Mouse (Mus musculus) gastrocnemius, adult 2 months (tissue): Measurements from ENCODE around the gene Gm21093. TPM values are rescaled to one million over a fixed set of nuclear protein-coding genes. Genes with fewer than 3 reads are reported as not detected.
"Not testable (repeated sequence)": the region's sequence is repeated elsewhere in the genome, so short reads cannot be mapped to it uniquely, and the experiment has no call there.

Experiments
- DNase-seq: peaks from one replicate; pipeline ENCODE4 v3.0.0; 2022
- H3K27ac ChIP-seq: fragments of 200-600 bp; 2 replicates; pipeline ENCODE4 v1.8.1; 2022; ENCODE audit warnings: mild to moderate bottlenecking
- H3K4me3 ChIP-seq: fragments of 200-600 bp; 2 replicates; pipeline ENCODE4 v1.8.1; 2022; ENCODE audit warnings: mild to moderate bottlenecking, moderate library complexity
- intact Hi-C: fragments of 180-260 bp; cut with DNase I; formaldehyde crosslinking; loops from one replicate; pipeline ENCODE4 v1.15.1; 2025
- long read RNA-seq, 2 experiments: library from polyadenylated mRNA; stranded (forward); transcript quantifications; one replicate each; pipeline ENCODE4 v2.0.0; 2021
- total RNA-seq, 2 experiments: library from RNA; stranded (reverse); gene quantifications; 2 replicates each; pipeline ENCODE4 v1.2.3; 2021

Gene Gm21093
- not detected for total RNA-seq
- long read RNA-seq, experiment 1, result 0 reads
- long read RNA-seq, experiment 2, result 0 reads

DNA sequence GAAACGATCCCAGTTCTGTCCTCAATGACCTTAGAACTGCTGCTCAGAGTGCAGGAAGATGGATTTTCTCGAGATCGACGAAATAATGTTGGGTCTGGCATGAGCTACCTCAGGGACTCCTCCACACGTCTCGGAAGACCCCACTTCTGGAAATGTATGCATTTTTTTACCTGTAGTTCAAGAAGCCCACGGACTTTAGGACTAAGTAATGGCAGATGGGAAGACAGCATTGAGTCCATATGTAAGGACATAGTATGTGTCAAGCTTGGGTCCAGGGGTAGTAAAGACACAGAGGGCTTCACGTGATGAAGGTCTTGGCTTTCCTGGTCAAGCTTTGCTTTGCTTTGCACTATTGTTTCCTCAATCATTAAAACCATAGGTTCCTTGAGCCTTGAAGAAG is at the start of gene Gm21093:
Gene Gm21093, minus strand, starts transcription at position 101 of the 400 bp plus-strand sequence.
- H3K27ac ChIP-seq, intact Hi-C loops, DNase-seq, H3K4me3 ChIP-seq: not testable (repeated sequence)

Other genes starting within 250 kb of the Gm21093 start
- gene Gm21541, start 131.1 kb downstream of the Gm21093 start, total RNA-seq, result not detected
- 1 to 10 TPM in 1 of 2 experiments, not detected in 1; 1.4 TPM for gene Gm20878, start 93.2 kb downstream of the Gm21093 start, total RNA-seq
- gene Fam205a4, start 68.7 kb downstream of the Gm21093 start, total RNA-seq, result under 1 TPM in 1 of 2 experiments, not detected in 1; 0.08 TPM
- gene Gm3893, start 56.5 kb upstream of the Gm21093 start, total RNA-seq, result not detected
- gene Gm13304, start 80.1 kb upstream of the Gm21093 start, total RNA-seq, result 10 to 100 TPM; 10.7 to 11.2 TPM
- gene Gm13306, start 118.7 kb upstream of the Gm21093 start, total RNA-seq, result not detected
- gene Gm13305, start 133.9 kb upstream of the Gm21093 start, total RNA-seq, result 1 to 10 TPM in 1 of 2 experiments, not detected in 1; 2.6 TPM
- gene Gm10600, start 205.9 kb upstream of the Gm21093 start, total RNA-seq, result 1 to 10 TPM in 1 of 2 experiments, under 1 TPM in 1; 0.89 to 2.3 TPM
- gene Ccl21b, start 221.0 kb upstream of the Gm21093 start, total RNA-seq, result not detected